Mouse (Mus musculus) lung, postnatal 0 days (tissue): ENCODE results near the gene Birc6.

Experiments
- CTCF ChIP-seq: IDR thresholded peaks from 2 replicates; pipeline ENCODE4 v1.5.1; 2016; ENCODE audit warnings: antibody characterized with exemption, mild to moderate bottlenecking
- EP300 ChIP-seq: IDR thresholded peaks from 2 replicates; pipeline ENCODE4 v1.6.1; 2016; ENCODE audit warnings: antibody characterized with exemption, mild to moderate bottlenecking, control low read depth

- TF ChIP-seq CTCF (no peak), EP300 (no peak)
Measured at GRCm38 (mm10) chr17:74586768-74587167, 58.7 kb downstream of the Birc6 start.
